Mouse (Mus musculus) kidney, embryonic 14.5 days (tissue): Measurements from ENCODE around the gene Ninj2. TPM values are rescaled to one million over a fixed set of nuclear protein-coding genes. Genes with fewer than 3 reads are reported as not detected.

ENCODE experiments used
- ATAC-seq: fragments of 200-750 bp; cut with Nextera tagmentation; 2 replicates; pipeline ENCODE4 v1.8.0; 2017; ENCODE audit warnings: moderate number of reproducible peaks, mild to moderate bottlenecking, moderate TSS enrichment, moderate library complexity; ENCODE audit not compliant: low FRiP score, low TSS enrichment
- H3K27ac ChIP-seq: fragments of 300-500 bp; sonication (generic); 2 replicates; pipeline ENCODE4 v1.5.1; 2014; ENCODE audit warnings: low read depth, mild to moderate bottlenecking, low read length, moderate library complexity, mixed read lengths
- H3K27me3 ChIP-seq: fragments of 300-500 bp; sonication (generic); 2 replicates; pipeline ENCODE4 v1.6.1; 2014; ENCODE audit warnings: mild to moderate bottlenecking, low read length; ENCODE audit not compliant: control insufficient read depth, insufficient read depth
- H3K36me3 ChIP-seq: fragments of 300-500 bp; sonication (generic); 2 replicates; pipeline ENCODE4 v1.6.1; 2014; ENCODE audit warnings: low read length, mixed read lengths; ENCODE audit not compliant: control insufficient read depth, insufficient read depth
- H3K4me1 ChIP-seq: fragments of 300-500 bp; sonication (generic); 2 replicates; pipeline ENCODE4 v1.6.1; 2014; ENCODE audit warnings: low read length, mixed read lengths; ENCODE audit not compliant: control insufficient read depth, insufficient read depth
- H3K4me2 ChIP-seq: fragments of 300-500 bp; sonication (generic); replicated peaks from 2 replicates; pipeline ENCODE4 v1.6.1; 2014; ENCODE audit warnings: low read depth, mild to moderate bottlenecking, low read length
- H3K4me3 ChIP-seq: fragments of 300-500 bp; sonication (generic); 2 replicates; pipeline ENCODE4 v1.5.1; 2014; ENCODE audit warnings: mild to moderate bottlenecking, low read length
- H3K9ac ChIP-seq: fragments of 300-500 bp; sonication (generic); 2 replicates; pipeline ENCODE4 v1.6.1; 2014; ENCODE audit warnings: low read depth, mild to moderate bottlenecking, low read length, moderate library complexity
- H3K9me3 ChIP-seq: fragments of 300-500 bp; sonication (generic); 2 replicates; pipeline ENCODE4 v1.6.1; 2016; ENCODE audit warnings: low read length; ENCODE audit not compliant: control insufficient read depth
- WGBS: fragments of 180-500 bp; shearing (Covaris S2); extraction: QIAGEN DNeasy Blood & Tissue Kit; methylation state at CpG from one replicate; pipeline ENCODE4 v1.1.7; 2014; 5-methylcytosine and 5-hydroxymethylcytosine counted together
- polyA plus RNA-seq: library from polyadenylated mRNA; unstranded; fragments of >200 nt; fragmentation: Nextera tagmentation; extraction: Ambion mirVana; gene quantifications from 2 replicates; pipeline ENCODE4 v1.2.1, GENCODE M21; 2014

Ninj2 gene
- polyA plus RNA-seq, 1 experiment from 2014 or later = not detected

DNA sequence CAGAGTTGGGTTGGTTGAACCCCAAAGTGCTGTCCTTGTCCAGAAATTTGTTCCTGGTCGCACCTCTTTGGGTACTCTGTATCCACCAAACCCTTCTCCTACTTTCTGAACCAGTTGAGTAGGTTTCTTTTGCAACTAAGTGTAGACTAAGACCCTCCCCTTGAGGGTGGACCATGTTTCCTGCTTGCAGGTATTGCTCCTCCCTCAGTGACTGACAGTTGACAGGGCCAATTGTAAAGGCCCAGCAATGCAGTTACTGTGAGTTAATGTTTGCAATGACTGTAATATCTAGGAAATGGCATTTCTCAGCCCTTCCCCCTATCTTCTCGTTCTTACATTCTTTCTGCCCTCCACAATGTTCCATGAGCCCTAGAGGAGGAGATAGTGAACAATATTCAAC, 20.5 kb upstream of the Ninj2 start:
- Histone ChIP-seq H3K36me3 (no peaks in the 10 kb centered on the region), H3K4me2 (no peak overlapping the region), H3K9me3 (no peaks in the 10 kb centered on the region), H3K27me3 (no peaks in the 10 kb centered on the region), H3K4me3 (no peak overlapping the region), H3K27ac (no peak overlapping the region), H3K4me1 (no peaks in the 10 kb centered on the region), H3K9ac (no peak overlapping the region)
- 81% methylated on average over 2 of the region's 2 CpGs for WGBS
- ATAC-seq = no peak

DNA sequence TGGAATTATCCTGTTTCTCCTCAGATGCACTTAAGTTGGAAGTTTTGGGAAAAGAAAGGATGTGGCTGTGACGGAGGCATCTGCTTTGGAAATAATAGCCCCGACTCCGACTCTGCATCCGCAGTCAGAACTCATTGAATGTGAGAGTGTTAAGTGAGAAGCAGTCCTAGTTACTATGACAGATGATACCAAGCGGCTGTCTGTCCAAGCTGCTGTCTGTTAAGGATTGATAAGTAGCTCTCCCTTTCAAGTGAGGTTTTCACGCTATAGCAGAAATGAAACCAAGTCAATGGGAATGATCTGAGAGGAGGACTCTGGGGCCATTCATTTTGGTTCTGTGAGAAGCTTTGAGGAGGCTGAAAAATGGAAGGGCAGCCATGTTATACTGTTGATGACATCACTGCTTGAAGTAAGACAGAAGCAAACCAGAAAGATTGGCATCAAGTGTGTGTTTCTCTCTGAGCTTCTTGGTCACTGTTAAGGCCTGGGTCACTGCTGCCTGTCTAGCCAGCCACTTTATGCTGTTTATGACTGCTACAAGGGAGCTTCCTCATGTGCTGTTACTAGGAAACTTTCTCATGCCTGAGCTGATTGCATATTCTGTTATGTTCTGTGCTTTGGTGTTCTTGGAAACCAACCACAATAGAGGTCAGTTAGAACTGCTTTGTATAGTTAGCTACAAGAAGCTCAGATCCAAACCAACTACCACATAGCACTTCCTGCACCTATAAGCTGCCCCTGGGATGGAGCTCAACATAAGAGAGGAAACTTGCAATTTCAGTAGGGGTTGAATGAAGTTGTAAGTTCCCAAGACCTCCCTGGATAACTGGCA, 16.3 kb upstream of the Ninj2 start:
- 84% methylated on average over 6 of the region's 6 CpGs for WGBS
- H3K4me3 ChIP-seq = no peak overlapping the region
- ATAC-seq = no peak
- H3K4me2 ChIP-seq = no peak overlapping the region
- no peaks in the 10 kb centered on the region for H3K27me3 ChIP-seq
- no peaks in the 10 kb centered on the region for H3K9me3 ChIP-seq
- no peaks in the 10 kb centered on the region for H3K4me1 ChIP-seq
- no peak overlapping the region for H3K9ac ChIP-seq
- H3K36me3 ChIP-seq = no peaks in the 10 kb centered on the region
- H3K27ac ChIP-seq = no peak overlapping the region

DNA sequence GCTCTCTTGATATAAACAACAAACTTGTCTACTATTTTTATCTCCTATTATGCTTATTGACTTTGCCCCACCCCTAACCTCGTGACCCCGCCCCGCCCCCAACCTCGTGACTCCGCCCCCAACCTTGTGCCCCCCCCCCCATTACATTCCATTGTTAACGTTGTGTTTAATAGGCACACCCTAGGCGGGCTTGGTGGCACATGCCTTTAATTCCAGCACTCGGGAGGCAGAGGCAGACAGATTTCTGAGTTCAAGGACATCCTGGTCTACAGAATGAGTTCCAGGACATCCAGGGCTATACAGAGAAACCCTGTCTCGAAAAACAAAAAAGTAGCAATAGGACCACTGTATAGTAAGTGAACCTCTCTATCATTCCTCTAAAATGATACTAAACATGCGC, 13.6 kb upstream of the Ninj2 start:
- H3K27me3 ChIP-seq = no peaks in the 10 kb centered on the region
- H3K27ac ChIP-seq = no peak overlapping the region
- ATAC-seq = no peak
- no peaks in the 10 kb centered on the region for H3K4me1 ChIP-seq
- no peaks in the 10 kb centered on the region for H3K9me3 ChIP-seq
- 86% methylated on average over 10 of the region's 10 CpGs for WGBS
- H3K9ac ChIP-seq = no peak overlapping the region
- no peak overlapping the region for H3K4me3 ChIP-seq
- H3K4me2 ChIP-seq = no peak overlapping the region
- no peaks in the 10 kb centered on the region for H3K36me3 ChIP-seq

DNA sequence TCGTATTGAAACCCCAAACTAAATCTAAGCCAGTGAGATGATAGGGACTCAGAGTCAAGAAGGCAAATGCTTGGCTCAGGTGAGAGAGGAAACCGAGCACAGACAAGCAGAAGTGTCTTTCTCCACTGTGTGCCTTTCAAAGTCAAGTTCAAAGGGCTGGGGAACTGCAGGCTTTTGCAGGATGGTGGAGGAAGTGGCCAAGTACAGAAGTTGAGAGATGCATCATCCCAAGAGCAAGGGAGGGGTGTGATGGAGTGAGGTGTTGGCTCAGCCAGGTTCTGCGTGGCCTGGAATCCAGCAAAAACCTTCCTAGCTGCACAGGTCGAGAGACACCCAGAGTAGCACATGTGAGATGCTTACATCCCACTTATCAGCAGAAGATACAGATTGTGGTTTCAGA, 11.6 kb upstream of the Ninj2 start:
- Histone ChIP-seq H3K4me2 (no peak overlapping the region), H3K36me3 (no peaks in the 10 kb centered on the region), H3K27ac (no peak overlapping the region), H3K9me3 (no peaks in the 10 kb centered on the region), H3K27me3 (no peaks in the 10 kb centered on the region), H3K9ac (no peak overlapping the region), H3K4me1 (no peaks in the 10 kb centered on the region), H3K4me3 (no peak overlapping the region)
- 84% methylated on average over 4 of the region's 4 CpGs for WGBS
- no peak for ATAC-seq

DNA sequence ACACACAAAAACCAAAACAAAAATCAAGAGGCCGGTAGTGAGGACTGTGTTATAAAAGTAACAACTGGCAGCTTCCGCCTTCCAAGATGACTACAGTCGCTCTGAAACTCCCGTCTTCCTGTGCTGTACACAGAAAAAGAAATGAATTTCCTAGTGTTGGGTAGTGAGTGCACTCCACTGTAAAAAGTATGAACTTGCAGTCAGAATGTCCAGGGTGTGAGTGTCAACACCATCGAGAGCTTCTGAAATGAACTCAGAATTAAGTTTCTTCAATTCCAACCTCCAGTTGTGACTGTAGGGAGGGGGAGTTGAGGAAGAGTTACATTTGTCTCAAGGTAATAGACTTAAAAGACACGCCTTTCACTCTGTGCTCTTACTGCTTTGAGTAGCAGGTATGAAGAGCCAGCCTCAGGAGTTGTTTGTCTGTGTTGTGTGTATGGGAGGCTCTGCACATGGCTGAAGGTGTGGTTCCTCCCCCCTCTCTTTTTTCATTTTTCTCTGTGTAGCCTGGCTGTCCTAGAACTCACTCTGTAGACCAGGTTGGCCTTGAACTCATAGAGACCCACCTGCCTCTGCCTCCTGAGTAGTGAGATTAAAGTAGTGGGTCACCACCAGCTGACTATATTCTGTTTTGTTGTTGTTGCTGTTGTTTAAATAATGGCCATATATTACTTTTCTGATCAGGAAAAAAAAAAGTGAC, 10.7 kb upstream of the Ninj2 start:
- no peak overlapping the region for H3K4me2 ChIP-seq
- 92% methylated on average over 6 of the region's 6 CpGs for WGBS
- ATAC-seq = no peak

DNA sequence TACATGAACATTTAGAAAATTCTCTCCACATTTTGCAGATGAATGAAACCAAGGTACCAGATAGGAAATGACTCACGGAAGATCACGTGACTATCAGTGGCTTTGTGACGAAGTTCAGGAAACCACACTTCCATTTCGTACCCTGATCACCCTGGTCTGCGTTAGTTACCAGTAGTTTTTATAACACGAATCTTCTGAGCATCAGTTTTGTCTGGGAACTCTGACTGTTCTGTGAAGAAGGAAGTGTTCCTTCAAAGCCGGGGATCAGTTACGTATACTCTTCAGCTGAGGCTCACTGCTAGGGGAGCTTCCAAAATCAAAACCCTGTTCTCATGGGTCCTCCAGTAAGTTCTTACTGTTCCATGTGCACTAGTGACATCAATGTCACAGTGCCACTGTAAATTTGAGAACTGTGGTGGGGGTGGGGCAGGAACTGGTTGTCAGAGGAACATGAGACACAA, 10.2 kb upstream of the Ninj2 start:
- no peaks in the 10 kb centered on the region for H3K27me3 ChIP-seq
- WGBS = 83% methylated on average over 8 of the region's 8 CpGs
- no peaks in the 10 kb centered on the region for H3K4me1 ChIP-seq
- H3K36me3 ChIP-seq = no peaks in the 10 kb centered on the region
- ATAC-seq = no peak
- H3K4me3 ChIP-seq = no peak overlapping the region
- no peak overlapping the region for H3K27ac ChIP-seq
- H3K9me3 ChIP-seq = no peaks in the 10 kb centered on the region
- H3K9ac ChIP-seq = no peak overlapping the region
- no peak overlapping the region for H3K4me2 ChIP-seq

More for the DNA sequence above, 10.7 kb upstream of the Ninj2 start:
- Histone ChIP-seq H3K27me3 (no peaks in the 10 kb centered on the region), H3K4me3 (no peak overlapping the region), H3K36me3 (no peaks in the 10 kb centered on the region), H3K4me1 (no peaks in the 10 kb centered on the region), H3K9ac (no peak overlapping the region), H3K27ac (no peak overlapping the region), H3K9me3 (no peaks in the 10 kb centered on the region)

DNA sequence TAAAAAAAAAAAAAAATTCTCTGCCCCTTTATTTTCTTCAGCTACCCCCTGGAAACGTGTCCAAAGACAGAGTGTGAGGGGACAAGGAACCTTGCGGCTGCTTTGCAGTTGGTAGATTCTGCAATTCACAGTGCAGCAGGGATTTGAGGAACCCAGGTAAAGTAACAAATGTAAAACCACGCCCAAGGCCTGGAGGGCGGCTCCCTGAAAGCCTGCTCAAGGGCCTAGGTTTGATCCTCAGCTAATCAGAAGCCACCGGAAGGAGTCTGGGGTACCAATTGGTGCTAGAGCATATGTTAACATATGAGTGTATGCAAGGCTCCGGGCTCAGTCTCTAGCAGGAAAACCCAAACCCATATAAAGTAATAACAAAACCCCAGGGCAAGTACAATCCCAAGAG, 9.7 kb upstream of the Ninj2 start:
- H3K36me3 ChIP-seq = no peaks in the 10 kb centered on the region
- H3K4me2 ChIP-seq = no peak overlapping the region
- no peak overlapping the region for H3K9ac ChIP-seq
- H3K27me3 ChIP-seq = no peaks in the 10 kb centered on the region
- no peak for ATAC-seq
- 69% methylated on average over 6 of the region's 6 CpGs for whole genome bisulfite sequencing
- H3K4me1 ChIP-seq = no peaks in the 10 kb centered on the region
- no peaks in the 10 kb centered on the region for H3K9me3 ChIP-seq
- no peak overlapping the region for H3K27ac ChIP-seq
- no peak overlapping the region for H3K4me3 ChIP-seq

DNA sequence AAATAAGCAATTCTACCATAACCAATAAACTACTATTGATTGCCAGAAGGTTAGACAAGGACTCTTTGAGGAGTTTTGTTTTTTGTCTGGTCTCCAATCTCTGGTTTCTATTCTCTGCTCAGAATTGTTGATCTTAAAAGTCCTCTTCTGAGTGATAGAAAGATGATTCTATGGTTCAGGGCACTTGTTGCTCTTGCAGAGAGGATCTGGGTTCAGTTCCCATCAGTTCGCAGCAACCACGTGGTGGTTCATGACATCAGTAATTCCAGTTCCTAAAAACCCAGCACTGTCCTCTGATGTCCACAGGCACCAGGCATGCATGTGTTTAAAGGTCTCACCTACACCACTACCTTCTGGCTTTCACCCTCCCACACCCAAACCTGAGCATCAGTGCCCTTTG, 8.2 kb upstream of the Ninj2 start:
- Histone ChIP-seq H3K36me3 (no peaks in the 10 kb centered on the region), H3K4me3 (no peak overlapping the region), H3K27ac (no peak overlapping the region), H3K9ac (no peak overlapping the region), H3K4me2 (no peak overlapping the region), H3K27me3 (no peaks in the 10 kb centered on the region), H3K9me3 (no peaks in the 10 kb centered on the region), H3K4me1 (no peaks in the 10 kb centered on the region)
- WGBS = 83% methylated on average over 2 of the region's 2 CpGs
- no peak for ATAC-seq

DNA sequence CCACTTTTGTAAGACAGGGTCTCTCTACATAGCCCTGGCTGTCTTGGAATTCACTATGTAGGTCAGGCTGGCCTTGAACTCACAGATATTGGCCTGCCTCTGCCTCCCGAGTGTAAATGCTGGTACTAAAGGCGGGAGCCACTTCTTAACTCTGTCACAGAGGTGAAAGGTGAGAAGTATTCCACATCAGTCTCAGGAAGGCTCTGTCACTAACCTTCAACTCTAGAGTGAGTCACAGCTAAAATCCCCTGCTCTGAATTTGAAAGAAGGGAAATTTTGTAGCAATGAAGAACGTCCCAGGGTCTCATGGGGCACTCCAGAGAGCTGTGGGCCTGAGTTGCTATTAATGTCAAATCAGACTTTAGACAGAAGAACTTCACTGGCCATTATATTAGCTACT, 7.3 kb upstream of the Ninj2 start:
- H3K36me3 ChIP-seq = no peaks in the 10 kb centered on the region
- H3K4me1 ChIP-seq = no peaks in the 10 kb centered on the region
- 65% methylated on average over 3 of the region's 3 CpGs for WGBS
- no peak overlapping the region for H3K9ac ChIP-seq
- no peak for ATAC-seq
- H3K27ac ChIP-seq = no peak overlapping the region
- H3K27me3 ChIP-seq = no peaks in the 10 kb centered on the region
- no peaks in the 10 kb centered on the region for H3K9me3 ChIP-seq
- no peak overlapping the region for H3K4me2 ChIP-seq
- H3K4me3 ChIP-seq = no peak overlapping the region
